8 mouse cellular contexts compared by ENCODE assay signal in the genomic region with DNA sequence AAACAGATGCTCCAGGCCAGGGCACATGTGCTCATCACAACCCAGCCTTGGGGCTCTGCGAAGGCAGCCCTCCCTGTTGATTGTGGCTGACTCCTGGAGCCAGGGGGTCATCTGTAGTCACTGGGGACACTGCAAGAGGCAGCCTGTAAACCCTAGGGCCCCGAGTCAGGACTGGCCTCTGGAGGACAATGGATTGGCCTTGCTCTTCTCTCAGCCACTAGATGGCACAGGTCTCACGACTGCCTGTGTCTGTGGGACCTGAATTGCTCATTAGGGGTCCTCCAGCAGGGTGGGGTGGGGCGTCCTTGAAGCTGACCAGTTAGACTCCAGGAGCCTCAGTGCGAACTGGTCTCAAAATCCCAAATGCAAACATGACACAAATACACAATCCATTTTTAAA. TPM values are rescaled to one million over a fixed set of nuclear protein-coding genes. Genes with fewer than 3 reads are reported as not detected.
DNase-seq lines count a peak whose midpoint lies in the region; ATAC-seq and TF ChIP-seq lines count a peak whose summit lies in the region.

No protein-coding gene starts in this region.

- no peaks in the 10 kb centered on the region for H3K36me3 ChIP-seq in kidney, adult 2 months (ENCODE audit: control insufficient read depth, insufficient read depth, low read length)
- H3K36me3 ChIP-seq in ES-Bruce4 (ENCODE audit: control insufficient read depth, insufficient read depth, low read length, poor library complexity, severe bottlenecking), result no peaks in the 10 kb centered on the region
- peaks cover 27% of the 10 kb centered on the region for H3K36me3 ChIP-seq in limb, embryonic 14.5 days (ENCODE audit: control insufficient read depth, insufficient read depth, low read length)

- no peak overlapping the region for H3K4me3 ChIP-seq in kidney, adult 2 months (ENCODE audit: insufficient read depth, low read depth, low read length)
- no peak overlapping the region for H3K4me3 ChIP-seq in ES-Bruce4 (ENCODE audit: low read depth, low read length)
- no peak overlapping the region for H3K4me3 ChIP-seq in limb, embryonic 14.5 days (replicated peaks; ENCODE audit: low read length)

- TF ChIP-seq CTCF in kidney, adult 2 months (conservative IDR thresholded peaks at IDR 0.05; ENCODE audit: insufficient read depth, insufficient read length, low read depth, low read length), result peak; percentile 40; the same call in 1 of the 2 replicates
- TF ChIP-seq CTCF in ES-Bruce4 (IDR thresholded peaks at IDR 0.05; ENCODE audit: low read depth, low read length), result peak; percentile 74

- intact Hi-C loops in heart, postnatal 25 days (cut with DNase I), result no loop called here

- no peak for TF ChIP-seq EP300 in ES-Bruce4 (IDR thresholded peaks at IDR 0.05; ENCODE audit: insufficient read depth, low read depth, low read length)

- H3K4me1 ChIP-seq in kidney, adult 2 months (ENCODE audit: control insufficient read depth, insufficient read depth, low read length), result no peaks in the 10 kb centered on the region
- H3K4me1 ChIP-seq in ES-Bruce4 (ENCODE audit: control insufficient read depth, insufficient read depth, low read length), result peaks cover 5% of the 10 kb centered on the region
- H3K4me1 ChIP-seq in limb, embryonic 14.5 days (ENCODE audit: control insufficient read depth, insufficient read depth, low read length), result no peaks in the 10 kb centered on the region

- 27% methylated on average over 5 of the region's 5 CpGs for WGBS in kidney, adult 2 months
- 21% methylated on average over 5 of the region's 5 CpGs for WGBS in limb, embryonic 14.5 days

- no peaks in the 10 kb centered on the region for H3K27me3 ChIP-seq in kidney, adult 2 months (replicated peaks; ENCODE audit: control insufficient read depth, insufficient read depth, low read length)
- H3K27me3 ChIP-seq in ES-Bruce4 (ENCODE audit: control insufficient read depth, insufficient read depth, low read length, poor library complexity, severe bottlenecking), result no peaks in the 10 kb centered on the region
- no peaks in the 10 kb centered on the region for H3K27me3 ChIP-seq in limb, embryonic 14.5 days (ENCODE audit: control insufficient read depth, insufficient read depth, low read length)

- ATAC-seq in limb, embryonic 14.5 days (ENCODE audit: low FRiP score, low read depth), result no peak

- no peak overlapping the region for H3K27ac ChIP-seq in kidney, adult 2 months (ENCODE audit: insufficient read depth, low read depth, low read length)
- no peak overlapping the region for H3K27ac ChIP-seq in ES-Bruce4 (ENCODE audit: insufficient read depth, low read length)
- no peak overlapping the region for H3K27ac ChIP-seq in limb, embryonic 14.5 days (replicated peaks; ENCODE audit: low read depth, low read length)

- H3K9me3 ChIP-seq in ES-Bruce4 (replicated peaks; ENCODE audit: control insufficient read depth, insufficient read depth, low read length, poor library complexity, severe bottlenecking), result no peaks in the 10 kb centered on the region
- H3K9me3 ChIP-seq in limb, embryonic 14.5 days (ENCODE audit: control insufficient read depth, low read length), result no peaks in the 10 kb centered on the region

- TF ChIP-seq POLR2A in kidney, adult 2 months (IDR thresholded peaks at IDR 0.05; ENCODE audit: low read depth, low read length), result no peak
- no peak for TF ChIP-seq POLR2A in ES-Bruce4 (IDR thresholded peaks at IDR 0.05; ENCODE audit: insufficient read depth, low read length)
- no peak for TF ChIP-seq POLR2A in limb, embryonic 14.5 days (IDR thresholded peaks at IDR 0.05; ENCODE audit: borderline replicate concordance, extremely low read depth, insufficient read depth, insufficient read length)

- no peak for DNase-seq in kidney, adult 2 months
- DNase-seq in kidney, adult 18-20 months, result no peak
- DNase-seq in embryo, embryonic 11 days, result peak; percentile 65
- peak; percentile 14 for DNase-seq in limb, embryonic 14.5 days (ENCODE audit: low spot score)
- DNase-seq in urinary bladder, postnatal 10 days (ENCODE audit: low spot score), result no peak
- no peak for DNase-seq in heart, postnatal 25 days (ENCODE audit: low spot score)
- no peak for DNase-seq in heart, adult 8-10 months (ENCODE audit: low spot score)

- H3K4me2 ChIP-seq in limb, embryonic 14.5 days (replicated peaks; ENCODE audit: low read depth, low read length, severe bottlenecking), result no peak overlapping the region

- no peak overlapping the region for H3K9ac ChIP-seq in ES-Bruce4 (ENCODE audit: low read depth, poor library complexity, severe bottlenecking)
- no peak overlapping the region for H3K9ac ChIP-seq in limb, embryonic 14.5 days (ENCODE audit: low read depth, low read length, severe bottlenecking)

RNA-seq across cellular contexts. Expression of a gene that starts 19.2 kb away (rescaled TPM):
- polyA plus RNA-seq in kidney, adult 2 months (2012; rRNA removed), result 0.92 and 1.1 TPM in 2 replicates
- polyA plus RNA-seq in ES-Bruce4 (2011; ENCODE audit: insufficient read depth, insufficient read length, low read depth, missing spikeins), result 9.5 and 9.9 TPM in 2 replicates
- 8.0 and 11.6 TPM in 2 replicates for polyA plus RNA-seq in limb, embryonic 14.5 days (2012; rRNA removed)
- polyA plus RNA-seq in limb, embryonic 14.5 days (2014; fragmentation: Nextera tagmentation; extraction: Ambion mirVana), result 5.8 and 7.6 TPM in 2 replicates
- under 1 TPM; 0.34 to 0.65 TPM for total RNA-seq in heart, postnatal 25 days (2021)
- under 1 TPM; 0.22 to 0.40 (median 0.27) TPM for total RNA-seq in heart, adult 8-10 months (2022)

RNA-seq across cellular contexts. Expression of a gene that starts 45.6 kb away (rescaled TPM):
- 61.0 and 63.7 TPM in 2 replicates for polyA plus RNA-seq in kidney, adult 2 months (2012; rRNA removed)
- polyA plus RNA-seq in ES-Bruce4 (2011; ENCODE audit: insufficient read depth, insufficient read length, low read depth, missing spikeins), result 50.6 and 55.0 TPM in 2 replicates
- 37.4 and 45.9 TPM in 2 replicates for polyA plus RNA-seq in limb, embryonic 14.5 days (2012; rRNA removed)
- 50.4 and 52.9 TPM in 2 replicates for polyA plus RNA-seq in limb, embryonic 14.5 days (2014; fragmentation: Nextera tagmentation; extraction: Ambion mirVana)
- total RNA-seq in heart, postnatal 25 days (2021), result 10 to 100 TPM; 34.7 to 38.9 TPM
- 10 to 100 TPM; 35.6 to 39.5 (median 36.9) TPM for total RNA-seq in heart, adult 8-10 months (2022)

Comparison
In these comparisons a context has a peak if more than half of its experiments do, and no peak if none do; other contexts are left out.
1. DNase-seq: peak in embryo, embryonic 11 days (single experiment) and limb, embryonic 14.5 days (single experiment); none in kidney, adult 2 months (single experiment), kidney, adult 18-20 months (single experiment), urinary bladder, postnatal 10 days (single experiment), heart, postnatal 25 days (single experiment) and heart, adult 8-10 months (single experiment).